Mouse (Mus musculus): ENCODE measurements around the gene Wdr46. TPM values are rescaled to one million over a fixed set of nuclear protein-coding genes. Genes with fewer than 3 reads are reported as not detected.
"Not testable (repeated sequence)": the region's sequence is repeated elsewhere in the genome, so short reads cannot be mapped to it uniquely, and the experiment has no call there.

The Wdr46 gene
- polyA plus RNA-seq, 1 experiment: 20.5 TPM

- TF ChIP-seq CTCF (IDR thresholded peaks at IDR 0.05; ENCODE audit: extremely low read depth, insufficient read depth, insufficient read length, insufficient replicate concordance): no peak
- TF ChIP-seq POLR2A (IDR thresholded peaks at IDR 0.05; ENCODE audit: low read depth, low read length): no peak
- Histone ChIP-seq H3K4me1 (ENCODE audit: control insufficient read depth, insufficient read depth, insufficient read length) (peaks cover 17% of the 10 kb centered on the region), H3K27me3 (ENCODE audit: control insufficient read depth, insufficient read depth, low read length) (no peaks in the 10 kb centered on the region), H3K27ac (ENCODE audit: insufficient read depth, low read length) (peak overlapping the region; percentile 78), H3K36me3 (ENCODE audit: control insufficient read depth, insufficient read depth, low read length) (peaks cover 21% of the 10 kb centered on the region), H3K4me3 (ENCODE audit: extremely low read depth, insufficient read depth, insufficient read length) (no peak overlapping the region)
- 36% methylated on average over 10 of the region's 10 CpGs for WGBS
- peak in 1 of 2 experiments; percentile 39 for DNase-seq (ENCODE audit: low read depth in 1 of 2, low spot score in 2 of 2)
Observed at GRCm38 (mm10) chr17:33947430-33948089, 7.1 kb downstream of the Wdr46 start.

GRCm38 (mm10) chr17:33948090-33948904, 7.8 kb downstream of the Wdr46 start:
- Histone ChIP-seq H3K27ac (ENCODE audit: insufficient read depth, low read length) (peak overlapping the region; percentile 78), H3K4me3 (ENCODE audit: extremely low read depth, insufficient read depth, insufficient read length) (no peak overlapping the region), H3K27me3 (ENCODE audit: control insufficient read depth, insufficient read depth, low read length) (no peaks in the 10 kb centered on the region), H3K36me3 (ENCODE audit: control insufficient read depth, insufficient read depth, low read length) (peaks cover 27% of the 10 kb centered on the region), H3K4me1 (ENCODE audit: control insufficient read depth, insufficient read depth, insufficient read length) (peaks cover 21% of the 10 kb centered on the region)
- 86% methylated on average over 22 of the region's 22 CpGs for WGBS
- DNase-seq (ENCODE audit: low read depth in 1 of 2, low spot score in 2 of 2): no peak
- TF ChIP-seq POLR2A (IDR thresholded peaks at IDR 0.05; ENCODE audit: low read depth, low read length) (no peak), CTCF (IDR thresholded peaks at IDR 0.05; ENCODE audit: extremely low read depth, insufficient read depth, insufficient read length, insufficient replicate concordance) (no peak)

GRCm38 (mm10) chr17:33948905-33949537, 8.6 kb downstream of the Wdr46 start:
- no peak for DNase-seq (ENCODE audit: low read depth in 1 of 2, low spot score in 2 of 2)
- Histone ChIP-seq H3K27ac (ENCODE audit: insufficient read depth, low read length) (peak overlapping the region; percentile 9; the same call in 1 of the 2 replicates), H3K36me3 (ENCODE audit: control insufficient read depth, insufficient read depth, low read length) (peaks cover 26% of the 10 kb centered on the region), H3K27me3 (ENCODE audit: control insufficient read depth, insufficient read depth, low read length) (no peaks in the 10 kb centered on the region), H3K4me1 (ENCODE audit: control insufficient read depth, insufficient read depth, insufficient read length) (peaks cover 21% of the 10 kb centered on the region), H3K4me3 (ENCODE audit: extremely low read depth, insufficient read depth, insufficient read length) (no peak overlapping the region)
- 92% methylated on average over 19 of the region's 19 CpGs for WGBS
- TF ChIP-seq CTCF (IDR thresholded peaks at IDR 0.05; ENCODE audit: extremely low read depth, insufficient read depth, insufficient read length, insufficient replicate concordance) (no peak), POLR2A (IDR thresholded peaks at IDR 0.05; ENCODE audit: low read depth, low read length) (no peak)

- no peak for DNase-seq (ENCODE audit: low read depth in 1 of 2, low spot score in 2 of 2)
- TF ChIP-seq POLR2A (IDR thresholded peaks at IDR 0.05; ENCODE audit: low read depth, low read length) (no peak), CTCF (IDR thresholded peaks at IDR 0.05; ENCODE audit: extremely low read depth, insufficient read depth, insufficient read length, insufficient replicate concordance) (no peak)
- Histone ChIP-seq H3K4me1 (ENCODE audit: control insufficient read depth, insufficient read depth, insufficient read length) (peaks cover 21% of the 10 kb centered on the region), H3K4me3 (ENCODE audit: extremely low read depth, insufficient read depth, insufficient read length) (peak overlapping the region; percentile 73; the same call in 1 of the 2 replicates), H3K27me3 (ENCODE audit: control insufficient read depth, insufficient read depth, low read length) (no peaks in the 10 kb centered on the region), H3K36me3 (ENCODE audit: control insufficient read depth, insufficient read depth, low read length) (peaks cover 18% of the 10 kb centered on the region), H3K27ac (ENCODE audit: insufficient read depth, low read length) (peak overlapping the region; percentile 91; the same call in 1 of the 2 replicates)
- WGBS: 83% methylated on average over 10 of the region's 10 CpGs
Observed at GRCm38 (mm10) chr17:33950131-33950625, 9.7 kb downstream of the Wdr46 start.

- H3K4me3 ChIP-seq (ENCODE audit: extremely low read depth, insufficient read depth, insufficient read length): peak within 1 kb of the TSS; percentile 73
- peaks cover 18% of the 10 kb centered on the region for H3K36me3 ChIP-seq (ENCODE audit: control insufficient read depth, insufficient read depth, low read length)
- peaks cover 21% of the 10 kb centered on the region for H3K4me1 ChIP-seq (ENCODE audit: control insufficient read depth, insufficient read depth, insufficient read length)
- TF ChIP-seq POLR2A (IDR thresholded peaks at IDR 0.05; ENCODE audit: low read depth, low read length): peak; percentile 88
- TF ChIP-seq CTCF (IDR thresholded peaks at IDR 0.05; ENCODE audit: extremely low read depth, insufficient read depth, insufficient read length, insufficient replicate concordance): no peak
- H3K27me3 ChIP-seq (ENCODE audit: control insufficient read depth, insufficient read depth, low read length): no peaks in the 10 kb centered on the region
- 1% methylated on average over 45 of the region's 45 CpGs for WGBS
- DNase-seq (ENCODE audit: low read depth in 1 of 2, low spot score in 2 of 2): peak; percentile 47 to 77
- H3K27ac ChIP-seq (ENCODE audit: insufficient read depth, low read length): peak within 1 kb of the TSS; percentile 91
Observed at GRCm38 (mm10) chr17:33951021-33951946, 10.8 kb downstream of the Wdr46 start, which contains the start of gene B3galt4. Gene B3galt4, minus strand, starts transcription at chr17:33951488.

- H3K4me3 ChIP-seq (ENCODE audit: extremely low read depth, insufficient read depth, insufficient read length); DNase-seq (ENCODE audit: low read depth in 1 of 2, low spot score in 2 of 2); H3K27me3 ChIP-seq (ENCODE audit: control insufficient read depth, insufficient read depth, low read length); H3K27ac ChIP-seq (ENCODE audit: insufficient read depth, low read length): not testable (repeated sequence)
- peaks cover 18% of the 10 kb centered on the region for H3K36me3 ChIP-seq (ENCODE audit: control insufficient read depth, insufficient read depth, low read length)
- peaks cover 21% of the 10 kb centered on the region for H3K4me1 ChIP-seq (ENCODE audit: control insufficient read depth, insufficient read depth, insufficient read length)
- 82% methylated on average over 13 of the region's 13 CpGs for WGBS
Observed at GRCm38 (mm10) chr17:33952015-33952414, 11.6 kb downstream of the Wdr46 start.
